Mouse (Mus musculus): ENCODE results near the gene Olfr1507.

Olfr1507 gene

GRCm38 (mm10) chr14:52495516-52495915 is at the start of gene Olfr1507:
TSS of gene Olfr1507 (minus strand) at chr14:52495749.
- no peak for DNase-seq (ENCODE audit: low spot score)

DNA sequence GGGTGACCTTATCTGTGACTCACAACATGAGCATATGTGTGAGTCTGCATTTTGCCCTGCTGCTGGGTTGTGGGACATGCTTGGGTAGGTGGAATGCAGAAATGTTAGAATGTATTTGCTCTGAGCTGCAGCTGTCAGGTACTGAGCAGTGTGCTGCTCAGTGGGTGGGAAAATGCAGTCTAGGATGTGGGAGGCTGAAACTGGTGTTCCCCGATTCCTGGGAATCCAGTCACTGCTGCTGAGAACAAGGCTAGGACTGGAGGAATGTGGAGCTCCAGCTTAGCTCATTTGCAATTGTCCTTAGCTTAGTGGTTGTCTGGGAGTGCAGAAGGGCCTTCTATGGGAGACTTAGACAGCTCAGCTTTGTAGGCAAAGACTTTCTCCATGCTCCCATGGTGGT is 37.8 kb upstream of the Olfr1507 start:
- no peak for DNase-seq (ENCODE audit: low spot score)

DNA sequence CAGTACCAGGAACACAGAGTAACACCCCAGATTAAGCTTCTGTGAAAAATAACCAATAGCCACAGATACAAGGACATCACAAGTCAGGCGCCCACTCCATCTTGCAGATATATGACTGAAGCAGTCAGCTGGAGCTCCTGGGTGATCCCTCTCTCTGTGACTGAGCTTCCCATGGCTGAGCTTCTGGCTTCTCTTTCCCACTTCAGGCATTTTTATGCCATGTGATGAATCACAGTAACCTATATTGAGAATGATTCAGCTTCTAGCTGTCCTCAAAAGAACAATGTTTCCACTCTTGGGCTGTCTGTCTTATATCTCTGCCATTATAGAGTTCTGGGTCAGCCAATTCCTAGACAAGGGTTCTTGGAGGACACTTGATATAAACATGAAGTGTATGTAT is 29.4 kb upstream of the Olfr1507 start:
- no peak for DNase-seq (ENCODE audit: low spot score)

DNA sequence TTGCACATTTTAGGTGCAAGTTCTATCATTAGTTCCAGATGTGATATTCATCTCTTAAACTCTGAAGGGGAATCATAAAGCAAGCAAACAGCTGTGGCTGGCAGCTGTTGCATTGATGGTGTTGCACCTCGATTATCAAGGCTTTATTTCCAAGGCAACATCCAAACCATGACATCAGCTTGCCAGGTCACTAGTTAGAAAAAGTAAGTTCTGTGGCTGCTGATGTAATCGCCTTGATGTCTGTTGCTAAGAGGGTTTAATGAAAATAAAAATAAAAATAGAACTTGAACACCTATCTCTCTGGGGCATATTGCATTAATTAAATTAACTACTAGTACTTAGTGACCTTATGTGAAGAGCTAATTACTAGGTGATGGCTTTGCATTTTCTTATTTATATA is 28.2 kb downstream of the Olfr1507 start, which contains the start of gene Olfr1508:
Olfr1508 (minus strand) TSS at position 101 of the 400 bp plus-strand sequence.
- no peak for DNase-seq (ENCODE audit: low spot score)

GRCm38 (mm10) chr14:52465738-52466137 is 29.8 kb downstream of the Olfr1507 start:
- no peak for DNase-seq (ENCODE audit: low spot score)

DNA sequence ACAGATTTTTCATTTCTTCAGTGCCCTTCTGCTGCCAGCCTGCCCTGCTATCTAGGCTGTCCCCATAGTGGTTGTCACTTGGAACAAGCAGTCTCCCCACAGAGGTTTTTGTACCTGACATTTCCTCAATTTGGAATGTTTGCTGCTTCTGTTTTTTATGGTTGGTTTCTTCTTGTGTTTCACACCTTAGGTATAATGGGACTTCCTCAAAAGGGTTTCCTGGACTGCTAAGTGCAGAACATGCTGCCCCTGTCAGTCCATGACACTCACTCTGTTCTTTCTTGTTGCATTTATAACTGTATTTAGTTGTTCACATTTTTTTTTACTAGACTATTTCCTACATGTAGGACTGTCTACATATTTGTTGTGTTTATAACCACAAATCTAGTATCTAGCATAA is 33.6 kb downstream of the Olfr1507 start:
- DNase-seq (ENCODE audit: low spot score) = no peak

GRCm38 (mm10) chr14:52451138-52451537 is 44.4 kb downstream of the Olfr1507 start:
- DNase-seq (ENCODE audit: low spot score) = no peak

- no peak for DNase-seq (ENCODE audit: low spot score)
Measured at GRCm38 (mm10) chr14:52442690-52443089, 52.9 kb downstream of the Olfr1507 start, which contains the start of gene Olfr1509. TSS of gene Olfr1509 (plus strand) at chr14:52442990.
